Mouse (Mus musculus) heart, embryonic 14.5 days (tissue): ENCODE results near the gene Magi2. TPM values are rescaled to one million over a fixed set of nuclear protein-coding genes. Genes with fewer than 3 reads are reported as not detected.

Experiments
- ATAC-seq: fragments of 200-750 bp; cut with Nextera tagmentation; 2 replicates; pipeline ENCODE4 v1.8.0; 2017; ENCODE audit warnings: low read depth, moderate TSS enrichment; ENCODE audit not compliant: insufficient number of reproducible peaks, insufficient read depth, low FRiP score
- H3K27ac ChIP-seq, 2 experiments: fragments of 200-500 bp in 1 of 2; fragments of 300-500 bp in 1 of 2; sonication (generic) in 1 of 2; replicated peaks in 1 of 2; 2 replicates each; pipeline ENCODE4 v1.5.1; 2012 to 2014; ENCODE audit warnings: low read depth in 2 of 2, low read length in 2 of 2, control low read depth in 1 of 2, mild to moderate bottlenecking in 1 of 2, mixed read lengths in 1 of 2; ENCODE audit not compliant: control insufficient read depth in 1 of 2, insufficient read depth in 1 of 2
- H3K27me3 ChIP-seq: fragments of 300-500 bp; sonication (generic); 2 replicates; pipeline ENCODE4 v1.6.1; 2014; ENCODE audit warnings: mild to moderate bottlenecking, low read length, control low read depth; ENCODE audit not compliant: control insufficient read depth, insufficient read depth
- H3K36me3 ChIP-seq: fragments of 300-500 bp; sonication (generic); 2 replicates; pipeline ENCODE4 v1.6.1; 2014; ENCODE audit warnings: mild to moderate bottlenecking, control low read depth, low read length, mixed read lengths; ENCODE audit not compliant: control insufficient read depth, insufficient read depth
- H3K4me1 ChIP-seq, 2 experiments: fragments of 200-500 bp in 1 of 2; fragments of 300-500 bp in 1 of 2; sonication (generic) in 1 of 2; 2 replicates each; pipeline ENCODE4 v1.6.1; 2012 to 2014; ENCODE audit warnings: low read length in 2 of 2, control low read depth in 1 of 2, mixed read lengths in 1 of 2; ENCODE audit not compliant: control insufficient read depth in 2 of 2, insufficient read depth in 2 of 2
- H3K4me2 ChIP-seq: fragments of 300-500 bp; sonication (generic); 2 replicates; pipeline ENCODE4 v1.6.1; 2014; ENCODE audit warnings: mild to moderate bottlenecking, low read length
- H3K4me3 ChIP-seq, 2 experiments: fragments of 200-500 bp in 1 of 2; fragments of 300-500 bp in 1 of 2; sonication (generic) in 1 of 2; 2 replicates each; pipeline ENCODE4 v1.5.1; 2012 to 2014; ENCODE audit warnings: low read length in 2 of 2, mild to moderate bottlenecking in 2 of 2, control low read depth in 1 of 2, low read depth in 1 of 2, moderate library complexity in 1 of 2; ENCODE audit not compliant: control insufficient read depth in 1 of 2, insufficient read depth in 1 of 2
- H3K9ac ChIP-seq: fragments of 300-500 bp; sonication (generic); 2 replicates; pipeline ENCODE4 v1.6.1; 2014; ENCODE audit warnings: mild to moderate bottlenecking, low read length
- H3K9me3 ChIP-seq: fragments of 300-500 bp; sonication (generic); 2 replicates; pipeline ENCODE4 v1.6.1; 2016; ENCODE audit warnings: low read length, control low read depth; ENCODE audit not compliant: control insufficient read depth
- WGBS: fragments of 180-500 bp; shearing (Covaris S2); extraction: QIAGEN DNeasy Blood & Tissue Kit; methylation state at CpG from one replicate; pipeline ENCODE4 v1.1.7; 2014; 5-methylcytosine and 5-hydroxymethylcytosine counted together
- polyA plus RNA-seq: library from polyadenylated mRNA; unstranded; fragments of >200 nt; fragmentation: Nextera tagmentation; extraction: Ambion mirVana; gene quantifications from 2 replicates; pipeline ENCODE4 v1.2.1, GENCODE M21; 2014

The Magi2 gene
- polyA plus RNA-seq, 1 experiment from 2014 or later: 3.4 TPM

- no peak for ATAC-seq
- WGBS: 81% methylated on average over 5 of the region's 5 CpGs
- H3K36me3 ChIP-seq: no peaks in the 10 kb centered on the region
- H3K9ac ChIP-seq: no peak overlapping the region
- H3K4me3 ChIP-seq: no peak overlapping the region
- H3K9me3 ChIP-seq: no peaks in the 10 kb centered on the region
- peaks cover 0 to 6% of the 10 kb centered on the region in 2 experiments; a peak in 1 of 4 replicates for H3K4me1 ChIP-seq
- H3K4me2 ChIP-seq: no peak overlapping the region
- H3K27ac ChIP-seq: no peak overlapping the region
- no peaks in the 10 kb centered on the region for H3K27me3 ChIP-seq
These were observed 1379.7 kb downstream of the Magi2 start for GRCm38 (mm10) chr5:20606497-20606896.

GRCm38 (mm10) chr5:20607503-20607902 is 1380.7 kb downstream of the Magi2 start:
- H3K4me3 ChIP-seq: no peak overlapping the region
- H3K9me3 ChIP-seq: no peaks in the 10 kb centered on the region
- no peak overlapping the region for H3K9ac ChIP-seq
- no peaks in the 10 kb centered on the region for H3K36me3 ChIP-seq
- no peak for ATAC-seq
- no peak overlapping the region for H3K4me2 ChIP-seq
- no peaks in the 10 kb centered on the region for H3K27me3 ChIP-seq
- 43% methylated on average over 1 of the region's 1 CpGs for WGBS
- no peak overlapping the region for H3K27ac ChIP-seq
- peaks cover 0 to 6% of the 10 kb centered on the region in 2 experiments; a peak in 1 of 4 replicates for H3K4me1 ChIP-seq

GRCm38 (mm10) chr5:20609206-20609935 is 1382.5 kb downstream of the Magi2 start:
- 85% methylated on average over 12 of the region's 12 CpGs for WGBS
- ATAC-seq: no peak

GRCm38 (mm10) chr5:20610640-20611039 is 1383.8 kb downstream of the Magi2 start:
- Histone ChIP-seq H3K4me3 (no peak overlapping the region), H3K9me3 (no peaks in the 10 kb centered on the region), H3K36me3 (no peaks in the 10 kb centered on the region), H3K27me3 (no peaks in the 10 kb centered on the region), H3K9ac (no peak overlapping the region), H3K4me2 (no peak overlapping the region), H3K27ac (no peak overlapping the region), H3K4me1 (peaks cover 0 to 6% of the 10 kb centered on the region in 2 experiments; a peak in 1 of 4 replicates)
- WGBS: 32% methylated on average over 2 of the region's 2 CpGs
- no peak for ATAC-seq

More at GRCm38 (mm10) chr5:20609206-20609935, 1382.5 kb downstream of the Magi2 start:
- Histone ChIP-seq H3K4me3 (no peak overlapping the region), H3K4me2 (no peak overlapping the region), H3K4me1 (peaks cover 0 to 6% of the 10 kb centered on the region in 2 experiments; a peak in 1 of 4 replicates), H3K9me3 (no peaks in the 10 kb centered on the region), H3K9ac (no peak overlapping the region), H3K27me3 (no peaks in the 10 kb centered on the region), H3K27ac (no peak overlapping the region), H3K36me3 (no peaks in the 10 kb centered on the region)

- 85% methylated on average over 9 of the region's 9 CpGs for WGBS
- Histone ChIP-seq H3K9me3 (no peaks in the 10 kb centered on the region), H3K27me3 (no peaks in the 10 kb centered on the region), H3K4me1 (peaks cover 0 to 6% of the 10 kb centered on the region in 2 experiments; a peak in 1 of 4 replicates), H3K36me3 (no peaks in the 10 kb centered on the region), H3K4me3 (no peak overlapping the region), H3K4me2 (no peak overlapping the region), H3K27ac (no peak overlapping the region), H3K9ac (no peak overlapping the region)
- ATAC-seq: no peak
These were observed 1385.8 kb downstream of the Magi2 start for GRCm38 (mm10) chr5:20612616-20613015.

GRCm38 (mm10) chr5:20614891-20615290 is 1388.1 kb downstream of the Magi2 start:
- H3K9me3 ChIP-seq: no peaks in the 10 kb centered on the region
- no peak for ATAC-seq
- 74% methylated on average over 4 of the region's 4 CpGs for WGBS
- H3K4me1 ChIP-seq: peaks cover 0 to 6% of the 10 kb centered on the region in 2 experiments; a peak in 1 of 4 replicates
- H3K36me3 ChIP-seq: no peaks in the 10 kb centered on the region
- no peak overlapping the region for H3K4me2 ChIP-seq
- no peak overlapping the region for H3K27ac ChIP-seq
- H3K9ac ChIP-seq: no peak overlapping the region
- H3K4me3 ChIP-seq: no peak overlapping the region
- H3K27me3 ChIP-seq: no peaks in the 10 kb centered on the region

- Histone ChIP-seq H3K9me3 (no peaks in the 10 kb centered on the region), H3K4me1 (no peaks in the 10 kb centered on the region), H3K27ac (no peak overlapping the region), H3K27me3 (no peaks in the 10 kb centered on the region), H3K9ac (no peak overlapping the region), H3K4me2 (no peak overlapping the region), H3K36me3 (no peaks in the 10 kb centered on the region), H3K4me3 (no peak overlapping the region)
- ATAC-seq: no peak
- 73% methylated on average over 7 of the region's 7 CpGs for WGBS
These were observed 1394.0 kb downstream of the Magi2 start for GRCm38 (mm10) chr5:20620596-20621511.
